Mouse (Mus musculus): ENCODE results near the gene Aff2.

GRCm38 (mm10) chrX:69663038-69663437 is 302.9 kb downstream of the Aff2 start:
- TF ChIP-seq CTCF (IDR thresholded peaks at IDR 0.05; ENCODE audit: borderline replicate concordance, extremely low read depth, insufficient read depth, insufficient read length) (no peak), POLR2A (IDR thresholded peaks at IDR 0.05; ENCODE audit: borderline replicate concordance, extremely low read depth, insufficient read depth, insufficient read length, poor library complexity, severe bottlenecking) (no peak)

Measured in brain, embryonic 14.5 days (tissue).